Mouse (Mus musculus) heart, embryonic 12.5 days (tissue): ENCODE results near the gene Patz1. TPM values are rescaled to one million over a fixed set of nuclear protein-coding genes. Genes with fewer than 3 reads are reported as not detected.

Source experiments
- ATAC-seq: fragments of 200-750 bp; cut with Nextera tagmentation; 2 replicates; pipeline ENCODE4 v1.8.0; 2017; ENCODE audit warnings: moderate TSS enrichment, moderate library complexity; ENCODE audit not compliant: insufficient number of reproducible peaks, low FRiP score
- H3K27ac ChIP-seq: fragments of 300-500 bp; sonication (generic); 2 replicates; pipeline ENCODE4 v1.5.1; 2016; ENCODE audit warnings: mild to moderate bottlenecking, moderate library complexity; ENCODE audit not compliant: poor library complexity, severe bottlenecking
- H3K27me3 ChIP-seq: fragments of 300-500 bp; sonication (generic); replicated peaks from 2 replicates; pipeline ENCODE4 v1.6.1; 2016; ENCODE audit warnings: mild to moderate bottlenecking, moderate library complexity
- H3K36me3 ChIP-seq: fragments of 300-500 bp; sonication (generic); 2 replicates; pipeline ENCODE4 v1.6.1; 2016; ENCODE audit warnings: mild to moderate bottlenecking, moderate library complexity
- H3K4me1 ChIP-seq: fragments of 300-500 bp; sonication (generic); replicated peaks from 2 replicates; pipeline ENCODE4 v1.6.1; 2016; ENCODE audit warnings: mild to moderate bottlenecking
- H3K4me2 ChIP-seq: fragments of 300-500 bp; sonication (generic); 2 replicates; pipeline ENCODE4 v1.6.1; 2016; ENCODE audit warnings: mild to moderate bottlenecking, moderate library complexity
- H3K4me3 ChIP-seq: fragments of 300-500 bp; sonication (generic); 2 replicates; pipeline ENCODE4 v1.5.1; 2016; ENCODE audit warnings: mild to moderate bottlenecking
- H3K9ac ChIP-seq: fragments of 300-500 bp; sonication (generic); 2 replicates; pipeline ENCODE4 v1.6.1; 2016; ENCODE audit warnings: mild to moderate bottlenecking, moderate library complexity
- H3K9me3 ChIP-seq: fragments of 300-500 bp; sonication (generic); replicated peaks from 2 replicates; pipeline ENCODE4 v1.6.1; 2016; ENCODE audit warnings: mild to moderate bottlenecking, moderate library complexity
- WGBS: fragments of 180-500 bp; shearing (Covaris S2); methylation state at CpG from one replicate; pipeline ENCODE4 v1.1.7; 2016; 5-methylcytosine and 5-hydroxymethylcytosine counted together
- polyA plus RNA-seq: library from polyadenylated mRNA; unstranded; fragments of >200 nt; fragmentation: Nextera tagmentation; extraction: Ambion mirVana; gene quantifications from 2 replicates; pipeline ENCODE4 v1.2.1, GENCODE M21; 2016

Gene Patz1
- polyA plus RNA-seq, 1 experiment from 2014 or later = 35.6 TPM

GRCm38 (mm10) chr11:3330991-3331750 lies 42.5 kb downstream of the Patz1 start:
- H3K4me3 ChIP-seq = peak overlapping the region; percentile 50
- ATAC-seq = no peak
- 0 out of 2 replicates have a peak, but pooled peaks cover 6% of the 10 kb centered on the region for H3K36me3 ChIP-seq
- H3K9ac ChIP-seq = peak overlapping the region; percentile 81
- H3K27me3 ChIP-seq = no peaks in the 10 kb centered on the region
- 6% methylated on average over 14 of the region's 14 CpGs for WGBS
- peaks cover 47% of the 10 kb centered on the region for H3K4me1 ChIP-seq
- H3K9me3 ChIP-seq = no peaks in the 10 kb centered on the region
- H3K27ac ChIP-seq = peak overlapping the region; percentile 71
- peak overlapping the region; percentile 89 for H3K4me2 ChIP-seq

GRCm38 (mm10) chr11:3331756-3332642 lies 43.3 kb downstream of the Patz1 start:
- peak overlapping the region; percentile 81 for H3K9ac ChIP-seq
- H3K36me3 ChIP-seq = 0 out of 2 replicates have a peak, but pooled peaks cover 6% of the 10 kb centered on the region
- under 1% methylated on average over 75 of the region's 75 CpGs for WGBS
- H3K27ac ChIP-seq = peak overlapping the region; percentile 71
- ATAC-seq = peak; percentile 96
- H3K4me2 ChIP-seq = peak overlapping the region; percentile 89
- H3K4me3 ChIP-seq = peak overlapping the region; percentile 50
- H3K4me1 ChIP-seq = peaks cover 55% of the 10 kb centered on the region
- no peaks in the 10 kb centered on the region for H3K27me3 ChIP-seq
- no peaks in the 10 kb centered on the region for H3K9me3 ChIP-seq

GRCm38 (mm10) chr11:3333111-3333695 lies 44.5 kb downstream of the Patz1 start:
- WGBS = 86% methylated on average over 11 of the region's 11 CpGs
- Histone ChIP-seq H3K4me1 (peaks cover 67% of the 10 kb centered on the region), H3K4me2 (no peak overlapping the region), H3K27ac (no peak overlapping the region), H3K27me3 (no peaks in the 10 kb centered on the region), H3K4me3 (no peak overlapping the region), H3K9ac (no peak overlapping the region), H3K9me3 (no peaks in the 10 kb centered on the region), H3K36me3 (0 out of 2 replicates have a peak, but pooled peaks cover 6% of the 10 kb centered on the region)
- ATAC-seq = no peak

DNA sequence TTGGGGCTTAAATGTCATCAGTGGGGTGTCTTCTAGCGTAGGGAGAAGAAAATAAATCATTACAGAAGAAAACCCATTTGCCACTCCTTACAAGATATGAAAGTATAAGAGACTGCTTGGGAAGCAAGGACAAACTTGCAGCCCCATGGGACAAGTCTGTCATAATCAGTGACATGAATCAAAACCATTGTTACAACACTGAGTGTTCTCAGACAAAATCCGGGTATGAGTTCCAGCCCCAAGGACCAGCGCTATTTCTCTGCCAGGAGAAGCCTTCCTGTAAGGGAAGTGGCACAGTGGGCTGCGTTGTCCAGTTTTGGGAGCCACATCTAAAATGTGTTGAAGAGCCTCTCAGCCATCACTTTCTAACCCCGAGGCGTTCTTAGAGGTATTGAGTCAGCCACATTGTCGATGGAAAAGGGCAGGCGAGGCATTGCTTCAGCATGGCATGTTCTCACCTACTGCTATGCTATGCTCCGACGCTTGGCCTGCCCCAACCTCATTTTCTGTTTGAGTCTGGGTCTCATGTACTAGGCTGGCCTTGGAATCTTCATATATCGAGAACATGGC lies 45.6 kb downstream of the Patz1 start:
- WGBS = 78% methylated on average over 11 of the region's 11 CpGs
- no peak for ATAC-seq
- Histone ChIP-seq H3K36me3 (0 out of 2 replicates have a peak, but pooled peaks cover 6% of the 10 kb centered on the region), H3K27me3 (no peaks in the 10 kb centered on the region), H3K27ac (no peak overlapping the region), H3K9ac (no peak overlapping the region), H3K9me3 (no peaks in the 10 kb centered on the region), H3K4me2 (no peak overlapping the region), H3K4me1 (peaks cover 63% of the 10 kb centered on the region), H3K4me3 (no peak overlapping the region)

DNA sequence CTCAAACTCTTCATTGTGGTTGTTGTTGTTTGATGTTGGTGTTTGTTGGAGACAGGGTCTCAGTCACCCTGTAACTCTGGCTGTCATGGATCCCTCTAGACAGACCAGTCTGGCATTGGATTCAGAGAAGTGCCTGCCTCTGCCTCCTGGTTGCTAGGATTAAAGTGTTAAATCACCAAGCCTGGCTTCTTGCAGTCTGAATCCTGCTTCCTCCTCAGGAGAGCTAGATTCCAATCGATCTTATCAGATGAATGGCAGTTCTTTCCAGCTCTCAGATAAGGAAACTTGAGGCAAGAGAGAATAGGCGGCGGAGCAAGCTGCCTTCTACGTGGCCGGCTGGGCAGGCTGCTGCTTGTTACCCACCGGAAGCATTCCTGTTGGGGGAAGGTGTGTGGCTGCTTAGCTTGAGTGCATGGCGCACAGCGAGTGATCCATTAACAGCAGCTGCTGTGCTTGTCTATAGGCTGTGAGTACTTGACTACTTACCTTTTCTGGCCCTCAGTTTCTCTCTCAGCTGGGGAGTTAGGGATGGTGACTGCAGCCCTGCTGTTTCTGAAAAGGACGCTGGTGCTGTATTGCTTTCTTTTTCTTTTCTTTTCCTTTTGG lies 46.1 kb downstream of the Patz1 start:
- Histone ChIP-seq H3K27ac (peak overlapping the region; percentile 26; the same call in 1 of the 2 replicates), H3K4me2 (no peak overlapping the region), H3K27me3 (no peaks in the 10 kb centered on the region), H3K4me1 (peaks cover 59% of the 10 kb centered on the region), H3K4me3 (no peak overlapping the region), H3K36me3 (0 out of 2 replicates have a peak, but pooled peaks cover 6% of the 10 kb centered on the region), H3K9me3 (no peaks in the 10 kb centered on the region), H3K9ac (peak overlapping the region; percentile 19; the same call in 1 of the 2 replicates)
- 21% methylated on average over 9 of the region's 9 CpGs for WGBS
- ATAC-seq = no peak

GRCm38 (mm10) chr11:3335651-3336216 lies 47.1 kb downstream of the Patz1 start:
- Histone ChIP-seq H3K27ac (peak overlapping the region; percentile 26), H3K36me3 (0 out of 2 replicates have a peak, but pooled peaks cover 6% of the 10 kb centered on the region), H3K4me1 (peaks cover 56% of the 10 kb centered on the region), H3K27me3 (no peaks in the 10 kb centered on the region), H3K4me2 (peak overlapping the region; percentile 32), H3K4me3 (no peak overlapping the region), H3K9me3 (no peaks in the 10 kb centered on the region), H3K9ac (0 out of 2 replicates have a peak overlapping the region, but pooled peaks have one; percentile 19)
- no peak for ATAC-seq
- 20% methylated on average over 11 of the region's 11 CpGs for WGBS

GRCm38 (mm10) chr11:3336602-3337001 lies 47.9 kb downstream of the Patz1 start:
- Histone ChIP-seq H3K27ac (peak overlapping the region; percentile 87), H3K9ac (no peak overlapping the region)
- WGBS = 82% methylated on average over 3 of the region's 3 CpGs

DNA sequence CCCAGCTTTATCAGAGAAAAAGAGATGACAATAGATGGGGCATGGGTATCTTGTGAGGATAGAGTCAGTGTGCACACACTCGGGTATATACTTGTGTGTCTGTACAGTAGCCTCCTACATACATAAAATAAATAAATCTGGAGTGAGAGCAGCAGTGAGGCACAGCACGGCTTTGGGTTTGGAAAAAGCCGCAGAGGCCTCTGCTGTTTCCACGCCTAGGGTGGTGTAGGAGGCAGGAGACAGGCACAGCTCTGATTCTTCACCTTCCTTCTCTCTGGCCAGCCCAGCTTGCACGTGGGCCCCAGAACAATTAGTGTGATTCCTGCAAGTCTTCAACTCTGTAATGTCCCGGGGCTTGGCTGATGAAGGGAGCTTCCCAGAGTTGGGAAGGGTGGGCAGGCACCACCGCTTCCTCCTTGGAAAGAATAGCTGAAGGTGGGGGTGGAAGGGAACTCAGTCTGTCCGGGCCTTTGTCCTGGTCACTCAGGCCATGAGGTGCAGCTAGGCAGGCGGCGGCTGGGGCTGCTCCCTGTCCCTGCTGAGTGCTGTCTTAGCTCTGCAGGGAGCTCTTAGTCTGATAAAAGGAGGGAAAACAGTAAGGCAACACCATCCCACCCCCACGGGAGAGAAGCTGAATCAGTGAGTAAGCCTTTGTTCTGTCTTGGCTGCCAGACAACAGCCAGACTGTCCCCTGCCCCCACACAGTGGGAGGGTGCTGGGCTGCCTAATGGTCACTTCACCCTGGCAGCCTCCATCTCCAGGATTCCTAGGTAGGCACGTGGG lies 48.7 kb downstream of the Patz1 start:
- ATAC-seq = peak; percentile 77
- Histone ChIP-seq H3K9me3 (no peaks in the 10 kb centered on the region), H3K27ac (peak overlapping the region; percentile 87), H3K36me3 (peaks cover 17% of the 10 kb centered on the region), H3K4me1 (peaks cover 48% of the 10 kb centered on the region), H3K27me3 (no peaks in the 10 kb centered on the region), H3K9ac (peak overlapping the region; percentile 58), H3K4me2 (peak overlapping the region; percentile 13), H3K4me3 (no peak overlapping the region)
- WGBS = 8% methylated on average over 12 of the region's 12 CpGs

More at GRCm38 (mm10) chr11:3336602-3337001, 47.9 kb downstream of the Patz1 start:
- Histone ChIP-seq H3K36me3 (peaks cover 10% of the 10 kb centered on the region), H3K4me3 (no peak overlapping the region), H3K4me1 (peaks cover 52% of the 10 kb centered on the region), H3K27me3 (no peaks in the 10 kb centered on the region), H3K4me2 (no peak overlapping the region), H3K9me3 (no peaks in the 10 kb centered on the region)
- no peak for ATAC-seq

GRCm38 (mm10) chr11:3337961-3338360 lies 49.3 kb downstream of the Patz1 start:
- WGBS = 52% methylated on average over 5 of the region's 5 CpGs
- peaks cover 42% of the 10 kb centered on the region for H3K4me1 ChIP-seq
- no peak overlapping the region for H3K4me3 ChIP-seq
- no peaks in the 10 kb centered on the region for H3K27me3 ChIP-seq
- peaks cover 22% of the 10 kb centered on the region for H3K36me3 ChIP-seq
- peak overlapping the region; percentile 58 for H3K9ac ChIP-seq
- H3K4me2 ChIP-seq = peak overlapping the region; percentile 13; the same call in 1 of the 2 replicates
- peak overlapping the region; percentile 87 for H3K27ac ChIP-seq
- no peaks in the 10 kb centered on the region for H3K9me3 ChIP-seq
- peak; percentile 12; the same call in 1 of the 2 replicates for ATAC-seq
